Mouse (Mus musculus) gastrocnemius, postnatal 36 days (tissue): ENCODE results near the gene Cd38. TPM values are rescaled to one million over a fixed set of nuclear protein-coding genes. Genes with fewer than 3 reads are reported as not detected.
A peak's percentile ranks its signal among the peaks of the same experiment; 100 is the strongest.

Experiments used
- DNase-seq, 2 experiments: peaks; one replicate each; pipeline ENCODE4 v3.0.0; 2022
- intact Hi-C: fragments of 180-260 bp; cut with DNase I; formaldehyde crosslinking; loops from one replicate; pipeline ENCODE4 v1.15.1; 2025
- long read RNA-seq, 2 experiments: library from polyadenylated mRNA; stranded (forward); transcript quantifications; one replicate each; pipeline ENCODE4 v2.0.0; 2021
- total RNA-seq, 2 experiments: library from RNA; stranded (reverse); gene quantifications; 2 replicates each; pipeline ENCODE4 v1.2.3; 2021

Gene Cd38
- total RNA-seq, result 1 to 10 TPM; 2.8 to 3.1 TPM
- long read RNA-seq, experiment 1, partial matches to known transcripts, result 2 of 5 reads
- long read RNA-seq, experiment 1, other reads (novel, unspliced or antisense), result 0 of 5 reads
- long read RNA-seq, experiment 2, partial matches to known transcripts, result 2 of 5 reads
- long read RNA-seq, experiment 2, other reads (novel, unspliced or antisense), result 0 of 5 reads

- intact Hi-C loops, result no loop called here
- DNase-seq, result no peak
These were observed at the start of gene Cd38 for GRCm38 (mm10) chr5:43868253-43868652. Cd38 (plus strand) TSS chr5:43868553.

GRCm38 (mm10) chr5:43818695-43819094 lies 49.7 kb upstream of the Cd38 start, which contains the start of gene Bst1:
Bst1 (plus strand) TSS chr5:43818885.
- intact Hi-C loops, result no loop called here
- DNase-seq, result no peak

- no peak for DNase-seq
- intact Hi-C loops, result no loop called here
These were observed 47.6 kb upstream of the Cd38 start for GRCm38 (mm10) chr5:43820785-43821184.

- DNase-seq, result no peak
- intact Hi-C loops, result no loop called here
These were observed 46.8 kb upstream of the Cd38 start, which contains the start of gene Fbxl5 for GRCm38 (mm10) chr5:43821538-43821937. Fbxl5 (minus strand) TSS chr5:43821638.

- intact Hi-C loops, result no loop called here
- no peak for DNase-seq
These were observed 46.2 kb upstream of the Cd38 start for GRCm38 (mm10) chr5:43822199-43822598.

- DNase-seq, result no peak
- intact Hi-C loops, result no loop called here
These were observed 45.5 kb upstream of the Cd38 start for GRCm38 (mm10) chr5:43822824-43823223.

- intact Hi-C loops, result no loop called here
- DNase-seq, result no peak
These were observed 43.8 kb upstream of the Cd38 start for GRCm38 (mm10) chr5:43824580-43824979.

GRCm38 (mm10) chr5:43826883-43827282 lies 41.5 kb upstream of the Cd38 start:
- intact Hi-C loops, result no loop called here

GRCm38 (mm10) chr5:43827366-43827765 lies 41.0 kb upstream of the Cd38 start:
- intact Hi-C loops, result no loop called here
- DNase-seq, result no peak

More at GRCm38 (mm10) chr5:43826883-43827282, 41.5 kb upstream of the Cd38 start:
- no peak for DNase-seq

- intact Hi-C loops, result loop anchor here (5.0 kb wide), 1 partner anchor 151 kb away; no protein-coding TSS in a partner anchor
These were observed 31.8 kb upstream of the Cd38 start for GRCm38 (mm10) chr5:43836590-43836989.

GRCm38 (mm10) chr5:43837372-43837771 lies 31.0 kb upstream of the Cd38 start:
- DNase-seq, result no peak
- intact Hi-C loops, result loop anchor here (5.0 kb wide), 1 partner anchor 150 kb away; no protein-coding TSS in a partner anchor

More at GRCm38 (mm10) chr5:43836590-43836989, 31.8 kb upstream of the Cd38 start:
- DNase-seq, result no peak

GRCm38 (mm10) chr5:43841144-43842010 lies 27.0 kb upstream of the Cd38 start:
- no peak for DNase-seq
- intact Hi-C loops, result loop anchor here (5.0 kb wide), 2 partner anchors 51 to 206 kb away; no protein-coding TSS in a partner anchor

- DNase-seq, result no peak
- intact Hi-C loops, result loop anchor here (5.0 kb wide), 2 partner anchors 50 to 205 kb away; no protein-coding TSS in a partner anchor
These were observed 26.4 kb upstream of the Cd38 start for GRCm38 (mm10) chr5:43842011-43842285.

GRCm38 (mm10) chr5:43842576-43843155 lies 25.7 kb upstream of the Cd38 start:
- intact Hi-C loops, result loop anchor here (5.0 kb wide), 2 partner anchors 50 to 205 kb away; no protein-coding TSS in a partner anchor
- no peak for DNase-seq

GRCm38 (mm10) chr5:43845083-43845482 lies 23.3 kb upstream of the Cd38 start:
- intact Hi-C loops, result no loop called here
- DNase-seq, result peak in 1 of 2 experiments; percentile 4

- DNase-seq, result no peak
- intact Hi-C loops, result no loop called here
These were observed 22.7 kb upstream of the Cd38 start for GRCm38 (mm10) chr5:43845646-43846045.

GRCm38 (mm10) chr5:43846227-43846626 lies 22.1 kb upstream of the Cd38 start:
- DNase-seq, result no peak
- intact Hi-C loops, result no loop called here

GRCm38 (mm10) chr5:43847555-43847954 lies 20.8 kb upstream of the Cd38 start:
- intact Hi-C loops, result no loop called here
- DNase-seq, result no peak

GRCm38 (mm10) chr5:43848275-43848674 lies 20.1 kb upstream of the Cd38 start:
- intact Hi-C loops, result no loop called here
- DNase-seq, result no peak

- no peak for DNase-seq
- intact Hi-C loops, result no loop called here
These were observed 15.1 kb upstream of the Cd38 start for GRCm38 (mm10) chr5:43853096-43853867.
